Mouse (Mus musculus): Measurements from ENCODE around the gene Snurf. TPM values are rescaled to one million over a fixed set of nuclear protein-coding genes. Genes with fewer than 3 reads are reported as not detected.

Snurf gene
- not detected for polyA plus RNA-seq (2012; fragmentation: generic; extraction: Trizol)
- long read RNA-seq, experiment 1 = 0 reads
- long read RNA-seq, experiment 2 = 0 reads

- Histone ChIP-seq H3K36me3 (ENCODE audit: control insufficient read depth, insufficient read depth) (no peaks in the 10 kb centered on the region), H3ac (ENCODE audit: control insufficient read depth, insufficient read length, low read depth) (no peak within 1 kb of the TSS), H3K79me3 (ENCODE audit: low read depth) (no peaks in the 10 kb centered on the region), H3K4me3 (ENCODE audit: insufficient read depth, poor library complexity, severe bottlenecking) (peak within 1 kb of the TSS; percentile 32), H3K79me2 (ENCODE audit: control insufficient read depth, insufficient read depth) (no peaks in the 10 kb centered on the region), H3K27me3 (ENCODE audit: control insufficient read depth, insufficient read depth, insufficient read length) (no peaks in the 10 kb centered on the region)
- TF ChIP-seq MYOG (IDR thresholded peaks at IDR 0.05; ENCODE audit: control insufficient read depth, extremely low read depth, insufficient read length) (no peak), CEBPB (IDR thresholded peaks at IDR 0.05; ENCODE audit: low read depth) (no peak), MYOD1 (IDR thresholded peaks at IDR 0.05; ENCODE audit: control insufficient read depth, insufficient read length, low read depth) (no peak), MAX (IDR thresholded peaks at IDR 0.05) (no peak), FOSL1 (IDR thresholded peaks at IDR 0.05; ENCODE audit: insufficient read depth, low read length, poor library complexity, severe bottlenecking) (no peak), CTCF (IDR thresholded peaks at IDR 0.05; ENCODE audit: control insufficient read depth, insufficient read depth, insufficient read length) (no peak), USF1 (IDR thresholded peaks at IDR 0.05; ENCODE audit: low read depth) (no peak)
Measured at GRCm38 (mm10) chr7:60004606-60005330, at the start of gene Snurf, which contains the start of gene Gm38393. TSS of gene Snurf (minus strand) at chr7:60005049. TSS of gene Gm38393 (minus strand) at chr7:60005064.

GRCm38 (mm10) chr7:60047481-60048201 is 42.8 kb upstream of the Snurf start:
- Histone ChIP-seq H3K27me3 (ENCODE audit: control insufficient read depth, insufficient read depth, insufficient read length) (no peaks in the 10 kb centered on the region), H3ac (ENCODE audit: control insufficient read depth, insufficient read length, low read depth) (no peak overlapping the region), H3K4me3 (ENCODE audit: insufficient read depth, poor library complexity, severe bottlenecking) (no peak overlapping the region), H3K36me3 (ENCODE audit: control insufficient read depth, insufficient read depth) (no peaks in the 10 kb centered on the region), H3K79me3 (ENCODE audit: low read depth) (no peaks in the 10 kb centered on the region), H3K79me2 (ENCODE audit: control insufficient read depth, insufficient read depth) (no peaks in the 10 kb centered on the region)
- no peak for TF ChIP-seq CTCF (IDR thresholded peaks at IDR 0.05; ENCODE audit: control insufficient read depth, insufficient read depth, insufficient read length)
- TF ChIP-seq MAX (IDR thresholded peaks at IDR 0.05) = no peak
- no peak for TF ChIP-seq USF1 (IDR thresholded peaks at IDR 0.05; ENCODE audit: low read depth)
- no peak for TF ChIP-seq CEBPB (IDR thresholded peaks at IDR 0.05; ENCODE audit: low read depth)
- no peak for TF ChIP-seq MYOD1 (IDR thresholded peaks at IDR 0.05; ENCODE audit: control insufficient read depth, insufficient read length, low read depth)
- TF ChIP-seq MYOG (IDR thresholded peaks at IDR 0.05; ENCODE audit: control insufficient read depth, extremely low read depth, insufficient read length) = no peak
- TF ChIP-seq FOSL1 (IDR thresholded peaks at IDR 0.05; ENCODE audit: insufficient read depth, low read length, poor library complexity, severe bottlenecking) = no peak

- no peaks in the 10 kb centered on the region for H3K79me3 ChIP-seq (ENCODE audit: low read depth)
- H3ac ChIP-seq (ENCODE audit: control insufficient read depth, insufficient read length, low read depth) = no peak overlapping the region
- H3K4me3 ChIP-seq (ENCODE audit: insufficient read depth, poor library complexity, severe bottlenecking) = no peak overlapping the region
- H3K36me3 ChIP-seq (ENCODE audit: control insufficient read depth, insufficient read depth) = no peaks in the 10 kb centered on the region
- no peaks in the 10 kb centered on the region for H3K79me2 ChIP-seq (ENCODE audit: control insufficient read depth, insufficient read depth)
- no peaks in the 10 kb centered on the region for H3K27me3 ChIP-seq (ENCODE audit: control insufficient read depth, insufficient read depth, insufficient read length)
- TF ChIP-seq CTCF (IDR thresholded peaks at IDR 0.05; ENCODE audit: control insufficient read depth, insufficient read depth, insufficient read length) = no peak
- no peak for TF ChIP-seq MYOD1 (IDR thresholded peaks at IDR 0.05; ENCODE audit: control insufficient read depth, insufficient read length, low read depth)
- TF ChIP-seq MAX (IDR thresholded peaks at IDR 0.05) = no peak
- no peak for TF ChIP-seq FOSL1 (IDR thresholded peaks at IDR 0.05; ENCODE audit: insufficient read depth, low read length, poor library complexity, severe bottlenecking)
- TF ChIP-seq MYOG (IDR thresholded peaks at IDR 0.05; ENCODE audit: control insufficient read depth, extremely low read depth, insufficient read length) = no peak
- TF ChIP-seq USF1 (IDR thresholded peaks at IDR 0.05; ENCODE audit: low read depth) = no peak
- TF ChIP-seq CEBPB (IDR thresholded peaks at IDR 0.05; ENCODE audit: low read depth) = no peak
Measured at GRCm38 (mm10) chr7:60013186-60013585, 8.3 kb upstream of the Snurf start.

- Histone ChIP-seq H3K27me3 (ENCODE audit: control insufficient read depth, insufficient read depth, insufficient read length) (no peaks in the 10 kb centered on the region), H3ac (ENCODE audit: control insufficient read depth, insufficient read length, low read depth) (no peak overlapping the region), H3K79me2 (ENCODE audit: control insufficient read depth, insufficient read depth) (no peaks in the 10 kb centered on the region), H3K4me3 (ENCODE audit: insufficient read depth, poor library complexity, severe bottlenecking) (no peak overlapping the region), H3K79me3 (ENCODE audit: low read depth) (no peaks in the 10 kb centered on the region), H3K36me3 (ENCODE audit: control insufficient read depth, insufficient read depth) (no peaks in the 10 kb centered on the region)
- TF ChIP-seq MAX (IDR thresholded peaks at IDR 0.05) = no peak
- no peak for TF ChIP-seq MYOG (IDR thresholded peaks at IDR 0.05; ENCODE audit: control insufficient read depth, extremely low read depth, insufficient read length)
- no peak for TF ChIP-seq USF1 (IDR thresholded peaks at IDR 0.05; ENCODE audit: low read depth)
- no peak for TF ChIP-seq CEBPB (IDR thresholded peaks at IDR 0.05; ENCODE audit: low read depth)
- TF ChIP-seq CTCF (IDR thresholded peaks at IDR 0.05; ENCODE audit: control insufficient read depth, insufficient read depth, insufficient read length) = no peak
- no peak for TF ChIP-seq MYOD1 (IDR thresholded peaks at IDR 0.05; ENCODE audit: control insufficient read depth, insufficient read length, low read depth)
- no peak for TF ChIP-seq FOSL1 (IDR thresholded peaks at IDR 0.05; ENCODE audit: insufficient read depth, low read length, poor library complexity, severe bottlenecking)
Measured at GRCm38 (mm10) chr7:60007727-60008360, 3.0 kb upstream of the Snurf start.

- no peaks in the 10 kb centered on the region for H3K36me3 ChIP-seq (ENCODE audit: control insufficient read depth, insufficient read depth)
- H3K27me3 ChIP-seq (ENCODE audit: control insufficient read depth, insufficient read depth, insufficient read length) = no peaks in the 10 kb centered on the region
- TF ChIP-seq FOSL1 (IDR thresholded peaks at IDR 0.05; ENCODE audit: insufficient read depth, low read length, poor library complexity, severe bottlenecking) (no peak), CTCF (IDR thresholded peaks at IDR 0.05; ENCODE audit: control insufficient read depth, insufficient read depth, insufficient read length) (no peak), USF1 (IDR thresholded peaks at IDR 0.05; ENCODE audit: low read depth) (no peak), CEBPB (IDR thresholded peaks at IDR 0.05; ENCODE audit: low read depth) (no peak), MYOG (IDR thresholded peaks at IDR 0.05; ENCODE audit: control insufficient read depth, extremely low read depth, insufficient read length) (no peak), MYOD1 (IDR thresholded peaks at IDR 0.05; ENCODE audit: control insufficient read depth, insufficient read length, low read depth) (no peak), MAX (IDR thresholded peaks at IDR 0.05) (no peak)
- no peaks in the 10 kb centered on the region for H3K79me3 ChIP-seq (ENCODE audit: low read depth)
- no peak overlapping the region for H3K4me3 ChIP-seq (ENCODE audit: insufficient read depth, poor library complexity, severe bottlenecking)
- no peak overlapping the region for H3ac ChIP-seq (ENCODE audit: control insufficient read depth, insufficient read length, low read depth)
- no peaks in the 10 kb centered on the region for H3K79me2 ChIP-seq (ENCODE audit: control insufficient read depth, insufficient read depth)
Measured at GRCm38 (mm10) chr7:60006262-60006661, 1.4 kb upstream of the Snurf start.

All from C2C12 (cell line).